Mouse (Mus musculus): ENCODE data around the gene Cym. TPM values are rescaled to one million over a fixed set of nuclear protein-coding genes. Genes with fewer than 3 reads are reported as not detected.

Gene Cym
- polyA plus RNA-seq, 1 experiment from 2014 or later: 0.11 TPM

DNA sequence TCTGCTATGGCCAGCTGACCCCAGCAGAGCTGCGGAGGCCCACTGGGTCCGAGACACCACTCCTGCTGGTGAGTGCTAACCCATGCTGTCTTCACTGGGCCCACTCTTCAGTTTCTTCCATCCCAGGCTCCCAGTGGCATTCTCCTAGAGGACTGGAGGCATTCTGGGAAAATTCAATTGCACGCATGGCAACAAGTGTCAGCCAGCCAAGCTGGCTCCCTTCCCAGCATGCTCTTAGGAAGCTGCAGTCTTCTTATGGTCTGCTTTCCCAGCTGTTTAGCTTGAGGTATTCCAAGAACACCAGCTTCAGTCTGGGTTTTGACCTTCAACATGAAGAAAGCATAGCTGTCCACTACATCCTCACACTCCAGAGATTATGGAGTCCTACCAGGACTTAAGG lies 38.4 kb downstream of the Cym start:
- Histone ChIP-seq H3K9me3 (no peaks in the 10 kb centered on the region), H3K27me3 (replicated peaks; ENCODE audit: low read depth, poor library complexity, severe bottlenecking) (no peaks in the 10 kb centered on the region), H3K27ac (replicated peaks) (no peak overlapping the region), H3K4me3 (no peak overlapping the region), H3K36me3 (replicated peaks) (no peaks in the 10 kb centered on the region), H3K4me1 (no peaks in the 10 kb centered on the region)
- DNase-seq (ENCODE audit: low spot score): no peak
- 87% methylated on average over 3 of the region's 3 CpGs for WGBS

DNA sequence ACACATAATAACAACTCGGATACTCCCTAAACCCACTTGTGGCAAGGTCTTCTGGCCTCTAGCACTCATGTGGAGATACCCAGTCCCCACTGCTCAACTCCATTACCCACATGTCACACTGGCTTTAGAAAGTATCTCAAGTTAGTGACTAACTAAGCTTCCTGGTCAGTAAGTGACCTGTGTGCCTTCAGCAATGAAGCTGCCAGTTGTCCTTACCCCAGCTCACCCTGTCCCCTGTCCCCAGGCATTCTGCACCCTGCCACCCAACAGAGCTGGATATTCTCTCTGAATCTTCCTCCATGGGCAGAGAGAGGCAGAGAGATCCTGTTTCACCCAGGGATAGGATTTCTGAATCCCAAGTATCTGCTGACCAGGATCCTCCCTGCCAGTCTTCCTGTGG lies 38.8 kb downstream of the Cym start, which contains the start of gene Kcna10:
TSS of gene Kcna10 (plus strand) at position 301 of the 400 bp plus-strand sequence.
- Histone ChIP-seq H3K27me3 (replicated peaks; ENCODE audit: low read depth, poor library complexity, severe bottlenecking) (no peaks in the 10 kb centered on the region), H3K4me3 (no peak within 1 kb of the TSS), H3K27ac (replicated peaks) (no peak within 1 kb of the TSS), H3K4me1 (no peaks in the 10 kb centered on the region), H3K36me3 (replicated peaks) (no peaks in the 10 kb centered on the region), H3K9me3 (no peaks in the 10 kb centered on the region)
- DNase-seq (ENCODE audit: low spot score): no peak
- 86% methylated on average over 1 of the region's 1 CpGs for WGBS

DNA sequence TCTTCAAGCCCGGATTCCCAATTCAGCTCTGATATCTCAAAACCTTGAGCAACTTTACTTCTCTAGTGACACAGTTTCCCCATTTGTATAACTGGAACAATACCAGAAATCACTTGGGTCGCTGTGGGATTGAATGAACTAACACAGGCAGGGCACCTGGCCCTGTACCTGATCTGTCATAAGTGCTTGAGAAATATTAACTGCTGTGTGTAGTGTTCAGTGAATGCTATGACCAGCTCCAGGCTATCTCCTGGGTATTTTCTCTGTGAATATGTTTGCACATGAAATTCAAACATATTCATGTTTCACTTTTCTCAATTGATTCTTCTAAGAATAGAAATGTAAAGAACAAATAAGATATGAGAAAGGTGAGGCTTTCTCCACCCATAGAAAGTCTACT lies 40.7 kb downstream of the Cym start:
- 73% methylated on average over 2 of the region's 2 CpGs for WGBS
- no peaks in the 10 kb centered on the region for H3K27me3 ChIP-seq (replicated peaks; ENCODE audit: low read depth, poor library complexity, severe bottlenecking)

DNA sequence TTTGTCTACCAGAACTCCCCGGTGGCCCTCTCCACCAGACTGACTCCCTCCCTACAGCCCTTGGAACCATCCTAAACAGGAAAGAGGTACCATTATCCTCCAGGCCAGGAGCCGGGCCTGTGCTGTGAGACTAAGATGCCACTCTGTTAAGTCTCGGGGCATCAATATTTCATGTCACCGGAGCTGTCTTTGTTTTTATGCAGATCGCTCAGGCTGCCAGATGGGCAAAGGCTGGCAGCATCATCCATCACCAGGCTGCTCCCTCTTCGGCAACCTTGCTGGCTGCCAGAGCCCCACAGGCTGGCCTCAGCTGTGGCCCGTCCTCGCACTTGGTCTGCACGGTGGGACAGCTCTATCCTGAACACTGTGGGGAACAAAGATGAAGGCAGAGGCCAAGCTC lies 45.0 kb downstream of the Cym start:
- H3K4me3 ChIP-seq: no peak overlapping the region
- no peaks in the 10 kb centered on the region for H3K27me3 ChIP-seq (replicated peaks; ENCODE audit: low read depth, poor library complexity, severe bottlenecking)
- no peaks in the 10 kb centered on the region for H3K4me1 ChIP-seq
- no peaks in the 10 kb centered on the region for H3K9me3 ChIP-seq
- WGBS: 81% methylated on average over 9 of the region's 9 CpGs
- DNase-seq (ENCODE audit: low spot score): no peak
- no peak overlapping the region for H3K27ac ChIP-seq (replicated peaks)
- no peaks in the 10 kb centered on the region for H3K36me3 ChIP-seq (replicated peaks)

More for the DNA sequence above, 40.7 kb downstream of the Cym start:
- no peak overlapping the region for H3K27ac ChIP-seq (replicated peaks)
- no peaks in the 10 kb centered on the region for H3K36me3 ChIP-seq (replicated peaks)
- H3K4me1 ChIP-seq: no peaks in the 10 kb centered on the region
- H3K9me3 ChIP-seq: no peaks in the 10 kb centered on the region
- no peak for DNase-seq (ENCODE audit: low spot score)
- H3K4me3 ChIP-seq: no peak overlapping the region

DNA sequence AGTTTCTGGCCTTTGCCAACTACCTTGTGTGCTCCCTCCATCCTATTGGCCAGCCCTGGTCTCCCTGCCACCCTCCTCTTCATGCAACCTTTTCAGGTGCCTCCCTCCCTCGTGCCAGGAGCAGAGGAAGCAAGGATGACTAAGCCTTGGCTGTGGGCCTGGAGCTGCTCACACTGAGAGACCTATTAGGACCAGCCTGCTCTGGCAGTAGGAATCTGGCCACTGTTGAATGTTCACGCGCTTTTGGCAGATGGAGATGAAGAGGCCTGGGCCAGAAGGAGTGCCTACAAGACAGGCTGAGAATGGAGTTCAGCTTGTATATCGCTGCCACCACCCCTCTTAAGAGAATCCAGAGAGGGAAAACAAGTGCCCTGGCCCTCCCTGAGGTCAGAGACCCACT lies 46.0 kb downstream of the Cym start:
- DNase-seq (ENCODE audit: low spot score): no peak
- no peaks in the 10 kb centered on the region for H3K4me1 ChIP-seq
- 82% methylated on average over 4 of the region's 4 CpGs for WGBS
- no peak overlapping the region for H3K27ac ChIP-seq (replicated peaks)
- H3K4me3 ChIP-seq: no peak overlapping the region
- H3K36me3 ChIP-seq (replicated peaks): no peaks in the 10 kb centered on the region
- no peaks in the 10 kb centered on the region for H3K9me3 ChIP-seq
- no peaks in the 10 kb centered on the region for H3K27me3 ChIP-seq (replicated peaks; ENCODE audit: low read depth, poor library complexity, severe bottlenecking)

DNA sequence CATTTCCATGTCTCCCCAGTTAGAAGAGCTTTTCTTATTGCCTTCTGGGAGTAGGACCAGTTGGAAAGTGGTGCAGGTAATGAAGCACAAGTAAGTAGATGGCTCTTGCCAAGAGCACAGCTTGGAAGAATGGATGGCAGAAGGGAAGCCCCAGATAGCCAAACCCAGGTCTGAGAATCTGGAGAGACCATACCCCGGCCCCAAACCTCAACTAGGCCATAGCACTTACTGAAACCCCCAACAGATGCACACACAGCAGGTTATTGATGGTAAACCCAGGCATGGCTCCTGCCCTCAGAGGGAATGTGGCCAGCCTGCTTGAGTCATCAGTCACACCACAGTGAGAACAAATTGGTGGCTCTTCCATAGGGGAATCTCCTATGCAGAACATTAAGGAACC lies 49.0 kb downstream of the Cym start:
- no peaks in the 10 kb centered on the region for H3K27me3 ChIP-seq (replicated peaks; ENCODE audit: low read depth, poor library complexity, severe bottlenecking)
- no peak for DNase-seq (ENCODE audit: low spot score)
- no peaks in the 10 kb centered on the region for H3K36me3 ChIP-seq (replicated peaks)
- H3K4me3 ChIP-seq: no peak overlapping the region
- H3K9me3 ChIP-seq: no peaks in the 10 kb centered on the region
- no peaks in the 10 kb centered on the region for H3K4me1 ChIP-seq
- H3K27ac ChIP-seq (replicated peaks): no peak overlapping the region
- WGBS: 76% methylated on average over 1 of the region's 1 CpGs

DNA sequence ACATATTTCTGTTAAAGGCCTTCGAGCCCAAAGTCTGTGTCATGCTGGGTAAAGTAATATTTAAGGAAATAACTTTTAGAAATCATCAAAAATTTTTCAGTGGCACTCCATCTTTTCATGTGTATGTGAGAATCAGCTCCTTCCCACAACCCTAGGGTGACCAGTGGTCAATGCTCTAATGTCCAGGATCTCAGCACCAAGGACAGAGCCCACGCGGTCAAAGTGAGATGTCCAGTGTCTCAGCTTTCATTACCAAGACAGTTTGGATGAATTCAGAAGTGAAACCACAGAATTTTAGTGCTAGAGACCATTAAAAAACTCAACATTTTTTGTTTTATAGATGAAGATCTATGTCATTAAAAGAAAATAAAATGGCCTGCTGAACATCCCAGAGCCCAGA lies 49.6 kb downstream of the Cym start:
- H3K4me3 ChIP-seq: no peak overlapping the region
- WGBS: 81% methylated on average over 3 of the region's 3 CpGs
- no peaks in the 10 kb centered on the region for H3K27me3 ChIP-seq (replicated peaks; ENCODE audit: low read depth, poor library complexity, severe bottlenecking)
- no peaks in the 10 kb centered on the region for H3K36me3 ChIP-seq (replicated peaks)
- DNase-seq (ENCODE audit: low spot score): no peak
- no peaks in the 10 kb centered on the region for H3K4me1 ChIP-seq
- H3K27ac ChIP-seq (replicated peaks): no peak overlapping the region
- no peaks in the 10 kb centered on the region for H3K9me3 ChIP-seq

DNA sequence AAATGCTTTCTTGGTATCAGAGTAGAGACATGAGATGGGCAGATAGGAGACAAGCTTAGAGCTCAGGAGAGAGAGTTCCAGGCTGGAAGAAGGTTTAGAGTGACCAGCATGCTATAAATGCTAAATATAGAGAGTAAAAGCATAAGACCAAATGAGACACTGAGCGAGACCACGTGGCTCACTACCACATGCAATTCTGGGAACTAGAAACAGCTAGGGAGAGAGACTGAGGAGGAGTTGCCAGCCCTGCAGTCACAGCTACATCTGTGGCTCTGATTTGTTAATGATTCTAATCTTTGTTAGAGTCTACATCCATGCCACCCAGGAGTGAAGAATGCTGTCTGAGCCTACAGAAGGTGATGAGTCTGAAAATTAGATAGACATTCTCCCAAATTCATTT lies 52.0 kb downstream of the Cym start:
- Histone ChIP-seq H3K9me3 (no peaks in the 10 kb centered on the region), H3K4me3 (no peak overlapping the region), H3K4me1 (no peaks in the 10 kb centered on the region), H3K36me3 (replicated peaks) (no peaks in the 10 kb centered on the region), H3K27me3 (replicated peaks; ENCODE audit: low read depth, poor library complexity, severe bottlenecking) (no peaks in the 10 kb centered on the region), H3K27ac (replicated peaks) (no peak overlapping the region)
- DNase-seq (ENCODE audit: low spot score): no peak
- WGBS: 73% methylated on average over 2 of the region's 2 CpGs

DNA sequence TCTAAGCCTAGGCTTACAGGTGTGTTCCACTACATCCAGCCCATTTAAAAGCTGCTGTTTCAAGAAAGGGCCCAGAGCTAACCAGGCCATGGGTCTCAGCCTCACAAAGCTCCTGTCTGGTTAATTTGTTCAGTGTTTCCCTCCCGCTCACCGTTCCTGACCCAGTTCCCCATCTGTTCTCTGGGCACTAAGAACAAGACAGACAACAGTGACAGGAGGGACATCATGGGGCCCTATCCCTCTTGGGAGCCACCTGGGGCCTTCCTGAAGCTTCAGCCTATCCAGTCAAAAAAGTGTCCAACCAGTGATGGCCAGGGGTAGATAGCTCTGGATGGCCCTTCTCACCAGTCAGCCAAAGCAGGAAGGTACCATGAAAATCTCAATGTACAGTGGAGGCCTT lies 58.8 kb downstream of the Cym start:
- Histone ChIP-seq H3K36me3 (replicated peaks) (no peaks in the 10 kb centered on the region), H3K27me3 (replicated peaks; ENCODE audit: low read depth, poor library complexity, severe bottlenecking) (peaks cover 34% of the 10 kb centered on the region), H3K27ac (replicated peaks) (no peak overlapping the region), H3K9me3 (no peaks in the 10 kb centered on the region), H3K4me1 (peaks cover 8% of the 10 kb centered on the region), H3K4me3 (no peak overlapping the region)
- no peak for DNase-seq (ENCODE audit: low spot score)
- WGBS: 93% methylated on average over 2 of the region's 2 CpGs

Other genes starting within 250 kb of the Cym start
- 2.1 and 2.3 TPM in 2 replicates for gene Kcna3, start 185.6 kb downstream of the Cym start, polyA plus RNA-seq (2016; fragmentation: Nextera tagmentation; extraction: Ambion mirVana)
- gene Kcna2, start 120.6 kb downstream of the Cym start, polyA plus RNA-seq (2016; fragmentation: Nextera tagmentation; extraction: Ambion mirVana): 0.02 and 0.03 TPM in 2 replicates
- gene Kcna10, start 38.7 kb downstream of the Cym start, polyA plus RNA-seq (2016; fragmentation: Nextera tagmentation; extraction: Ambion mirVana): not detected in 2 replicates
- not detected in 2 replicates for gene A630076J17Rik, start 8.9 kb upstream of the Cym start, polyA plus RNA-seq (2016; fragmentation: Nextera tagmentation; extraction: Ambion mirVana)
- gene Prok1, start 18.0 kb upstream of the Cym start, polyA plus RNA-seq (2016; fragmentation: Nextera tagmentation; extraction: Ambion mirVana): not detected in 2 replicates
- 187 and 191 TPM in 2 replicates for gene Lamtor5, start 57.1 kb upstream of the Cym start, polyA plus RNA-seq (2016; fragmentation: Nextera tagmentation; extraction: Ambion mirVana)
- 2.1 and 2.5 TPM in 2 replicates for gene Slc16a4, start 69.5 kb upstream of the Cym start, polyA plus RNA-seq (2016; fragmentation: Nextera tagmentation; extraction: Ambion mirVana)
- gene Rbm15, start 111.9 kb upstream of the Cym start, polyA plus RNA-seq (2016; fragmentation: Nextera tagmentation; extraction: Ambion mirVana): 21.0 and 21.6 TPM in 2 replicates
- gene Kcnc4, start 237.8 kb upstream of the Cym start, polyA plus RNA-seq (2016; fragmentation: Nextera tagmentation; extraction: Ambion mirVana): 0.32 and 0.33 TPM in 2 replicates